ENCODE assay signal across 10 mouse cellular contexts in the genomic region with DNA sequence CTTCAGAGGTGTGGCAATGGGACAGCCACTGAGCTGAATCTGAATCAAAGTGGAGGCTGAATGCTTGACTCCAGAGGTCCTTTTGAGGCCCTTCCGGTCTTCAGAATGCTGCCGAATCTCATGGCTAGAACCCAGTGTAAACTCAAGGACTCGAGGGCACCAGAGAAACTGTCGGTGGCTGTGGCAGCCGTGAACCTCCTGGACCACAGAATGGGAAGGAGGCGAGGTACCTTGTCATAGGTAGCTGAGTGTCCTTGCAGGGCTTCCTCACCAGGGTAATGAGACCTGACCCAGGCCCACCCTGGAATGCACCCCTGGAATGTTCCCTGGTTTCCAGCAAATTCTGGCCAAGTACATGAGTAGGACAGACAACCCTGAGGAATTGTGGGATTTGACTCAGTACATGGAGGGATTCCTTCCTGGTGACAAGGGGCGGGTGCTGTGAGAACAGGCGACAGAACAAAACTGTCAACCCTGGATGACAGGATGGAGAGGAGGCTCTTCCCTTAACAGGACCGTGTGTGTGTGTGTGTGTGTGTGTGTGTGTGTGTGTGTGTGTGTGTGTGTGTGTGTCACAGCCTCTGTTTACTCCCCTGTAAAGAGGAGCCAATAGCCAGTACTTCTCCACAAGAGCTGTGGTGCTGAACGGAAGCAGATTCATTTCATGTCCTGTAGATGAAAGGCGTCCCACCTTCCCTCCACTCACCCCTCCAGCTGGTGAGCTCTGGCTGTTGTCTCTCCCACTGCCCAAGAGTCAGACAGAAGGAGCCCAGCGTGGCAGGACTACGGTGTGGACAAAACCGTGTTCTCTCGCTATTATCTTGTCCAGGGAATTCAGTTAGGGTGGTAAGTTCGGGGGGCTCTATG. TPM values are rescaled to one million over a fixed set of nuclear protein-coding genes. Genes with fewer than 3 reads are reported as not detected.
DNase-seq lines count a peak whose midpoint lies in the region; ATAC-seq lines count a peak whose summit lies in the region.
"Had no signal": no experiment of that assay in that cellular context is flagged by ENCODE, and none has a peak within 500 bp of the region (broad histone marks: within the 10 kb centered on the region; RNA-seq: fewer than 3 reads in every experiment).

No protein-coding gene starts in this region.

- H3K27ac ChIP-seq in hindbrain, embryonic 10.5 days = peak overlapping the region; percentile 89
- no peak overlapping the region for H3K27ac ChIP-seq in hindbrain, embryonic 16.5 days (ENCODE audit: low read depth, low read length)
- H3K27ac ChIP-seq in midbrain, embryonic 12.5 days (replicated peaks) = peak overlapping the region; percentile 42; the same call in 1 of the 2 replicates
- H3K27ac ChIP-seq in midbrain, embryonic 14.5 days (replicated peaks; ENCODE audit: low read depth, low read length) = no peak overlapping the region
- H3K27ac ChIP-seq: heart, embryonic 15.5 days; limb, embryonic 15.5 days had no signal

- 36% methylated on average over 16 of the region's 16 CpGs for WGBS in hindbrain, embryonic 10.5 days
- 49% methylated on average over 16 of the region's 16 CpGs for WGBS in hindbrain, embryonic 16.5 days
- 33% methylated on average over 16 of the region's 16 CpGs for WGBS in midbrain, embryonic 12.5 days
- 38% methylated on average over 16 of the region's 16 CpGs for WGBS in midbrain, embryonic 14.5 days

- no peak for DNase-seq in hindbrain, embryonic 10.5 days (ENCODE audit: low spot score)
- DNase-seq in midbrain, embryonic 14.5 days = no peak
- DNase-seq in layer of hippocampus, postnatal 10 days (ENCODE audit: low spot score in 2 of 2) = peak; percentile 16 to 20
- peak; percentile 62 for DNase-seq in lung, postnatal 36 days
- no peak for DNase-seq in cerebellum, adult 11-12 months

- ATAC-seq in hindbrain, embryonic 16.5 days = no peak
- no peak for ATAC-seq in midbrain, embryonic 12.5 days (ENCODE audit: low FRiP score, low read depth)
- no peak for ATAC-seq in midbrain, embryonic 14.5 days (ENCODE audit: low FRiP score, low TSS enrichment)

- no peaks in the 10 kb centered on the region for H3K36me3 ChIP-seq in hindbrain, embryonic 10.5 days
- H3K36me3 ChIP-seq in hindbrain, embryonic 16.5 days (ENCODE audit: control insufficient read depth, insufficient read depth, low read length) = no peaks in the 10 kb centered on the region
- no peaks in the 10 kb centered on the region for H3K36me3 ChIP-seq in midbrain, embryonic 12.5 days
- H3K36me3 ChIP-seq in midbrain, embryonic 14.5 days (ENCODE audit: control insufficient read depth, insufficient read depth, low read length) = no peaks in the 10 kb centered on the region
- H3K36me3 ChIP-seq: heart, embryonic 15.5 days; limb, embryonic 15.5 days had no signal

- no peak overlapping the region for H3K4me3 ChIP-seq in hindbrain, embryonic 10.5 days
- no peak overlapping the region for H3K4me3 ChIP-seq in hindbrain, embryonic 16.5 days (ENCODE audit: low read length)
- H3K4me3 ChIP-seq in midbrain, embryonic 12.5 days = no peak overlapping the region
- H3K4me3 ChIP-seq in midbrain, embryonic 14.5 days (replicated peaks; ENCODE audit: low read depth, low read length) = no peak overlapping the region
- H3K4me3 ChIP-seq: heart, embryonic 15.5 days; limb, embryonic 15.5 days had no signal

- H3K9ac ChIP-seq in hindbrain, embryonic 16.5 days (ENCODE audit: low read depth, low read length) = no peak overlapping the region
- no peak overlapping the region; the same call in 1 of the 2 replicates for H3K9ac ChIP-seq in midbrain, embryonic 12.5 days (replicated peaks)
- no peak overlapping the region for H3K9ac ChIP-seq in midbrain, embryonic 14.5 days (replicated peaks; ENCODE audit: low read length)
- H3K9ac ChIP-seq: heart, embryonic 15.5 days; limb, embryonic 15.5 days had no signal

- no peaks in the 10 kb centered on the region for H3K27me3 ChIP-seq in hindbrain, embryonic 10.5 days (ENCODE audit: insufficient read depth, poor library complexity, severe bottlenecking)
- H3K27me3 ChIP-seq in hindbrain, embryonic 16.5 days (replicated peaks; ENCODE audit: control insufficient read depth, insufficient read depth, low read length) = no peaks in the 10 kb centered on the region
- H3K27me3 ChIP-seq in midbrain, embryonic 12.5 days = 0 out of 2 replicates have a peak, but pooled peaks cover 5% of the 10 kb centered on the region
- H3K27me3 ChIP-seq in midbrain, embryonic 14.5 days (ENCODE audit: control insufficient read depth, insufficient read depth, low read length) = no peaks in the 10 kb centered on the region

- H3K4me2 ChIP-seq in hindbrain, embryonic 16.5 days (ENCODE audit: low read length) = no peak overlapping the region
- H3K4me2 ChIP-seq in midbrain, embryonic 12.5 days (replicated peaks) = 0 out of 2 replicates have a peak overlapping the region, but pooled peaks have one; percentile 2
- no peak overlapping the region for H3K4me2 ChIP-seq in midbrain, embryonic 14.5 days (ENCODE audit: low read length)
- H3K4me2 ChIP-seq: heart, embryonic 15.5 days; limb, embryonic 15.5 days had no signal

- H3K4me1 ChIP-seq in hindbrain, embryonic 10.5 days (replicated peaks) = peaks cover 65% of the 10 kb centered on the region
- H3K4me1 ChIP-seq in hindbrain, embryonic 16.5 days (ENCODE audit: control insufficient read depth, insufficient read depth, low read depth, low read length) = peaks cover 8% of the 10 kb centered on the region
- peaks cover 48% of the 10 kb centered on the region for H3K4me1 ChIP-seq in midbrain, embryonic 12.5 days
- H3K4me1 ChIP-seq in midbrain, embryonic 14.5 days (ENCODE audit: control insufficient read depth, insufficient read depth, low read length) = peaks cover 22% of the 10 kb centered on the region

- H3K9me3 ChIP-seq in hindbrain, embryonic 10.5 days = peaks cover 11% of the 10 kb centered on the region
- no peaks in the 10 kb centered on the region for H3K9me3 ChIP-seq in hindbrain, embryonic 16.5 days (ENCODE audit: control insufficient read depth, low read length)
- peaks cover 5% of the 10 kb centered on the region; the same call in 1 of the 2 replicates for H3K9me3 ChIP-seq in midbrain, embryonic 12.5 days
- H3K9me3 ChIP-seq in midbrain, embryonic 14.5 days (ENCODE audit: control insufficient read depth, low read length) = no peaks in the 10 kb centered on the region
- H3K9me3 ChIP-seq: heart, embryonic 15.5 days; limb, embryonic 15.5 days had no signal

RNA-seq across cellular contexts. Expression of a gene that starts 42.1 kb away (rescaled TPM):
- polyA plus RNA-seq in hindbrain, embryonic 10.5 days (2016; fragmentation: Nextera tagmentation; extraction: Ambion mirVana) = 0.46 and 0.97 TPM in 2 replicates
- 1.9 and 2.6 TPM in 2 replicates for polyA plus RNA-seq in hindbrain, embryonic 16.5 days (2015; fragmentation: Nextera tagmentation; extraction: Ambion mirVana)
- 1.9 and 2.3 TPM in 2 replicates for polyA plus RNA-seq in midbrain, embryonic 12.5 days (2016; fragmentation: Nextera tagmentation; extraction: Ambion mirVana)
- 0.99 and 1.0 TPM in 2 replicates for polyA plus RNA-seq in midbrain, embryonic 14.5 days (2014; fragmentation: Nextera tagmentation; extraction: Ambion mirVana)
- 1 to 10 TPM; 7.0 to 7.6 TPM for total RNA-seq in layer of hippocampus, postnatal 10 days (2021)
- total RNA-seq: monocyte, adult 5-6 weeks had no signal

Comparison
In these comparisons a context has a peak if more than half of its experiments do, and no peak if none do; other contexts are left out.
1. H3K27ac ChIP-seq: peak in hindbrain, embryonic 10.5 days (single experiment) and midbrain, embryonic 12.5 days (single experiment); none in hindbrain, embryonic 16.5 days (single experiment) and midbrain, embryonic 14.5 days (single experiment).
2. DNase-seq: peak in layer of hippocampus, postnatal 10 days (2 of 2) and lung, postnatal 36 days (single experiment); none in hindbrain, embryonic 10.5 days (single experiment), midbrain, embryonic 14.5 days (single experiment) and cerebellum, adult 11-12 months (single experiment).